Mouse (Mus musculus) left cerebral cortex, adult 9 months (tissue): Measurements from ENCODE around the gene Edem3.
"Not testable (repeated sequence)": the region's sequence is repeated elsewhere in the genome, so short reads cannot be mapped to it uniquely, and the experiment has no call there.

Source experiments
- DNase-seq, 2 experiments: peaks; one replicate each; pipeline ENCODE4 v3.0.0; 2022; ENCODE audit warnings: low spot score in 2 of 2

The Edem3 gene

GRCm38 (mm10) chr1:151810628-151811421 lies 55.7 kb downstream of the Edem3 start:
- DNase-seq = no peak

- DNase-seq = no peak
Observed at GRCm38 (mm10) chr1:151811456-151811855, 56.3 kb downstream of the Edem3 start.

DNA sequence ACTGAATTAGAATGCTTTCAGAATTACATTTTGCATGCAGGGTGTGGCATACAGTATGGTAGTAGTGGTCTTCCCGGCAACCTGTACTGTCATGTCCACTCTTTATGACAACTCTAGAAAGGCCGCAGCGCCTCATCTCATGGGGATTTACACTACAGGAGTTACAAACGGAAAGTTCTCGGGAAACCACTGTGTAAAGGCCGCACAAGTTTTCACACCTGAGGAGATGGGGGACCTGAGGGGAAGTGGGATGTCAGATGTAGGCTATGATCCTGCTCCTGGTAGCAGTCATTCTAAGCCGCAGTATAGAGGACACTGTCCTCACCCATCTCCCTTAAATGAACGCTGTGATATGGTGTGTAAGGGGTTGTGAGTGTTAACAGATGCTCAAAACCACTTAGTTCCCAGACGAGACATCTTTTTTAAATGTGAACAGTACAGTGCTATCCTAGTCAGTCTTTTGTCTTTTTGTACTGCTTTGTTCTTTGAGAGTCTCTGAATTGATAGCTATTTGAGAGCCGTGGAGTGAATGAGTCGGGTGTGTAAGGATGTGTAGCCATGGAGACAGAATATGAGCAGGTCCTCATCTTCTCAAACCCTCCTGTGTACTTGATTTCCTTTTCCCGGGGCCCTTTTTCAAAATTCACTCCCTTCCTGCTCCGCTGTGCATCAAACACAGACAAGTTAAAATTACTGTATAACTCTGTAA lies 57.0 kb downstream of the Edem3 start:
- DNase-seq = no peak

DNA sequence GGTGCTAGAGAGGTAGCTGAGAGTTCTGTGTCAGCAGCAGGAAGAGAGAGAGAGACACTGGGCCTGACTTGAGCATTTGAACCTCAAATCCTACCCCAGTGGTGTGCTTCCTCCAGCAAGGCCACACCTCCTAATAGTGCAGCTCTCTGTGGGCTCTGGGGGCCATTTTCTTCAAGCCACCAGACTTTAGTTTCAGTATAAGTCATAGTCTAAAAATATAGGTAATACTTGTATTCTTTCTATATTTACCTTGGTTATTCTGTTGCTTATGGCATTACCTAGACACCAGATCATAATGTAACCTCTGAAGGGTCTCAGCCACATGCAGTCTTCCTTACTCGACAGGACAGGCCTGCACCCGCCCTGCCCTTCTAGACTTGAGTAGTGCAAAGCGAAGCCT lies 60.9 kb downstream of the Edem3 start:
- DNase-seq = no peak

GRCm38 (mm10) chr1:151819190-151819589 lies 64.0 kb downstream of the Edem3 start:
- no peak for DNase-seq

DNA sequence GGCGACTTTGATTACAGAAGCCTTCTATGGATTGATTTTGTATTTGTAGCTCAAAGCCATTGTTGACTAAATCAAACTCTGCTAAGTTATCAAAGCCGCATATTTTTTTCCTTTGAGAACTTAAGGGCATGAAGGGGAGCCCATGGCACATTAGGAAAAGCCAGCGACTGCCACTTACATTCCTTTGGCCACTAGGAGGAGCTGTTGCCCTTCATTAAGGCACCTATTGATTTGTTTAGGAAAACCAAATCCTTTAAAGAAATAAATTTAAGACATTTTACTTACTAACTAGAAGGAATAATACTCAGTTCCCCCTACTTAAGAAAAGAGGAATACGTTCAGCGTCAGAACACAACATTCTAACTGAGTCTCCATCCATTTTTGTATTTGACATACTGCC lies 65.3 kb downstream of the Edem3 start:
- peak; percentile 22 to 83 for DNase-seq

GRCm38 (mm10) chr1:151825065-151825464 lies 69.9 kb downstream of the Edem3 start:
- DNase-seq = peak in 1 of 2 experiments; percentile 17

DNA sequence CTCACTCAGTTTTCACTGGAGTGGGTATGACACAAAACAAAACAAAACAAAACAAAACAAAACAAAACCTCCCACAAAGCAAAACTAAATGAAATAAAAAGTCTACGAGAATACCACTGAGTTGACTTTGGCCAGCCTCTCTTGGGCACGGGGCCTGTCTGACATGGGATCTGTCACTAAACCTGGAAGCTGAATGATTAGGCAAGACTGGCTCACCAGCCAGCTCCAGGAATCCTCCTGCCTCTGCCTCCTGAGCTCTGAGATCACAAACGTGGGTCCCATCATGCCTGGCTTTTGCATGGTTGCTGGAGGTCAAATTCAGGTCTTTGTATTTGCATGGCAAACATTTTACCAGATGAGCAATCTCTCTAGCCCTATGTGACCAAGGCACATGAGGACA lies 76.6 kb downstream of the Edem3 start:
- DNase-seq = no peak

DNA sequence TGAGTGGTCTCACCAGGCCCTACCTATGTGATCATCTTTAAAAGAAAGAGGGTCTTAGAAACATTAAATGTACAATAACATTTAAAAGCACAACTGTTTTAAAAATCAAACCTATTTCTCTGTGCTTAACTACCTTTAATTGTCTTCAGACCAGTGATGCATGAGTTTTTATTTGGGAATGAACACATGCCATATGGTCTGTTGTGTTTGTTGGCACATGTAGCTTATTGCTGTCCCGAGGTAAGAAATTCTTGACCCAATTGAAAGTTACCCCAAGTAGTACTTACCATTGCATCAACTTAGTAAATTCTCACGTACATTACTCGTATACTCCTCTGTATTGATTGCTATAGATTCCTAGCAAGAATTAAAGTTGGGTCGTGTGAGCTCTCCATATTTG lies 80.1 kb downstream of the Edem3 start:
- DNase-seq = no peak

DNA sequence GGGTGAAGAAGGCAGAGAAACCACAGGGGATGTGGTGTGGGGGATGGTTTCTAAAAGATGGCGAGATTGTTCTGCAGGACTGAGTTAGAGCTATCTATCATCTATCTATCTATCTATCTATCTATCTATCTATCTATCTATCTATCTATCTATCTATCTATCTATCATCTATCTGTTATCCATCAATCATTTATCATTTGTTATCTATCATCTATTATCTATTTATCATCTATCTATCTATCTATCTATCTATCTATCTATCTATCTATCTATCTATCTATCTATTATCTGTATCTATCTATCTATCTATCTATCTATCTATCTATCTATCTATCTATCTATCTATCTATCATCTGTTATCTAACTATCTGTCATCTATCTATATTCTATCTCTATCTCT lies 85.2 kb downstream of the Edem3 start:
- DNase-seq = not testable (repeated sequence)

DNA sequence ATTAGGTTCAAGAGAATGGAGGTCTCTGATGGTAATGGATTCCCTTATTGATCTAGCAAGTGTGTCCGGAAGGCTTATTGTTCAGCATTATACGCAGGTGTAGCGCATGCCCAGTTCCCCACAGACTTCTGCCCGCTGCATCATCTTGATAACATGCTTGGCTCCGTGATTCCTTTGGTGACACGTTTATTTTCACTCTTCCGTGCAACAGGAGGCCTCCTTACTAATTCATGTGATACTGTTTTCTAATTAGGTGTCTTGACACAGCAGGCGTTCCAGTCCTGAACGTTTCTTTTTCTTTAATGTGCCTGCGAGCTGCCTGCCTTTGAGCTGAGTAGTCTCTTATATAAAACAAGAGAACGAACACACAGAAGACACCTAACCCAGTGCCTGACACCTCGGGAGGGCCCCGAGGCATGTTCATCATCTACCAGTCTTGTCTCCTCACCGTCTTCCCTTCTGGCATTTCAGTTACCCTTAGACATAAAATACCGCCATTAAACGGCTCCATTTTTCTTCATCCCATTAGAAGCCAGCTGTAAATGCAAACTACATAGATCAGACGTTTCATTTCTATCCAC lies 90.2 kb downstream of the Edem3 start:
- DNase-seq = no peak

DNA sequence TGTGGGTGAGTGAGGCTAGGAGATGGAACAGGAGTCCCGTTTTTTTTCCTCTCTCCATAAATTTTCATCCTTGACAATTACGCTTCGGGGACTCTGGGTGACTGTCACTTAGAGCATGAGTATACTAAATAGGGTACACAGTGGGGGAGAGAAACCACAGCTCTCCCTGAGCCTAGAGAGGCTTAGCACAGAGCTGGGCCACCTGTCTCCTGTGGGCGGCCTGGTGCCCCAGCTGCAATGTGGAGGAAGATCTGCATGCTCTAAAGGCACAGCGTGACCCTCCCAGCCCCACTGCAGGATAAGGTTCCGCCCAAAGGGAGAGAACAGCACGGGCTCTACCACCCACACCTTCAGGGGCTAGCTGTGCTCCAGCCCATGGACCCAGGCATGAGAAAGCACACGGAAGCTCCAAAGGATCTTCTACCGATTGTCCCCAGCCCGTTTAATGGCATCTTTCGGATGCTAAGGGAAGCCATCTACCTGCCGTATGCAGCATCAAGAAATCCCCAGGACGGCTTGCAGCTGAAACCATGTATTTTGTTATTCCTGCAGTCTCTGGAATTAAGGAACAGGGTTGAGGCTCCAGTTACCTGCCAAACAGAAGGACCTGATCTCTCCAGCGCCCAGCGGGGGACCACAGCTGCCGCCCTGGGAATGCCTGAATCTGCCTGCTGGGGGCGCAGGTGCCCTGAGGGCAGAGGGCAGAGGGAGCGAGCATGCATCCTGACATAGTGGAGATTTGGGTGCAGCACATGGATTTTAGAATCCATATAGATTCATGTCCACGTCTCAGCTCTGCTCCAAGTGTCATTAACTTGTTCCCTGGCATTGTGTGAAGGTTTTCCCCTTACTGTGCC lies 91.0 kb downstream of the Edem3 start:
- no peak for DNase-seq

DNA sequence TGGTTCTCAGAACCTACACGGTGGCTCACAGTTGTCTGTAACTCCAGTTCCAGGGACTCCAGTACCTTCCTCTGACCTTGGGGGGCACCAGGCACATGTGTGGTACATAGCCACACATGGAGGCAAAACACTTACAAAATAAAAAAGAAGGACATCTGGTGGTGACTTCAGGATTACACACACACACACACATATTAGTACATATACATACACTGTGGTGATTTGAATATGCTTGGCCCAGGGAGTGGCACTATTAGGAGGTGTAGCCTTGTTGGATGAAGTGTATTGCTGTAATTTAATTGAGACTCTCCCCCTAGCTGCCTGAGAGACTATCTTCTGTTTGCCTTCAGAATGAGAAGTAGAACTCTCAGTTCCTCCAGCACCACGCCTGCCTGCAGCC lies 93.1 kb downstream of the Edem3 start:
- no peak for DNase-seq

DNA sequence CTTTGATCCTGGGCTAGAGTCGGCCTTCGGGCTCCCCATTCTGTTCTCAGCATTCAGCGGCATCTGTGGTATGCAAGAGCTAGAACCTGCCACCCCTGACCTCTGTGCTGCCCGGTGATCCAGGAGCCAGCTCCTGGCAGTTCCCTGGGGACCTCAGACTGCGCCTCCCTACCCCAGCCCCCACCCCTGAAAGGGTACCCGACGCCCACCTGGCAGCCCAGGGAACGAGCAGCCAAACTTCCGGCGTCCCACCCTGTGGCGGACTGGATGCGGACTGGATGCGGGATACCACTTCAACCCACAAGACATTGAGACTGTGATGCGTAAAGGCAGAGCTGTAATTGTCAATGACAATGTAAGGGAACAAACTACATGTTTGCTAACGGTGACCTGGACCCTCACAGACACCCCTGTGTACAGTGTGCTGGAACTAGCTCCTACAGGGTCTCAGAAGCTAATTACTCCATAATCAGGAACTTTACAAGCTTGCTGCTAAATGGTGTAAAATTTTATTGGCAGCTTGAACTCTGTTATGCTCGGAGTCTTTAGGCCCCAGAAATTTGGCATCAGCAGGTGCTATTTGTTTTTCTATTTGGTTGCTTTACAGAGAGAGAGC lies 94.9 kb downstream of the Edem3 start:
- no peak for DNase-seq

DNA sequence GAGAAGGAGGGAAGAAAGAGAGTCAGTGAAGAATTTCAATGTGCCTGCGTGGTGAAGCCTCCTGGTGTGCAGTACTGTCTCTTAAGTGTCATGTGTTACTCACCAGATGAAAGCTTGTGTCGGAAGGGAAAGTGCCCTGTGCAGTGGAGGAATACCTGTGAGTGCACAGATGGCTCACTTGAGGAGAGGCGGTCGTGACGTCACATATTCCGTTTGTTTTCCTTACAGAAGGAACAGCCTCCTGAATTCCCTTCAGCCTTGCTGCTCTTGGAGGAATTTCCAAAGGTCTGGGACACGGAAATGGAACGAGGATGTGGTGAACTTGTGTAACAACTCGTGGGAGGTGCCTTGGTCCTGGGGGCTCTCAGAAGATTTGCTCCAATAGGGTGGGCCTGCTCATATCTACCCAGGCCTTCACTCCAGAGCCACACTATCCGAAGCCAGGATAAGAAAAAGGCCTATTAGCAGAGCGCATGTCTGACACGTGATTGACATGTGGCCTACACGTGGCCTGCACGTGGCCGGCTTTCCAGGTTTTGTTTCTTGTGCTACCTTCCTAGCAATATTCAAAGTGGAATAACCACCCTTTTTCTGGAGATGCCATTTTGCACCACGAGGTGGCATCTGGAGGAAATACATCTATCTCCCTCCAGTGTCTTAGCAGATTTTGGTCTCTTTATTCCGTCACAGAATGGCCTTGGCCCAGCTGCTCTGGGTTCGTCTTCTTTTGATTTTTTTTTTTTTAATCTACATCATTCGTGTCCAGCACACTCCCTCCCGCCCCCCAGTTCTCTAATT lies 96.1 kb downstream of the Edem3 start:
- DNase-seq = no peak

DNA sequence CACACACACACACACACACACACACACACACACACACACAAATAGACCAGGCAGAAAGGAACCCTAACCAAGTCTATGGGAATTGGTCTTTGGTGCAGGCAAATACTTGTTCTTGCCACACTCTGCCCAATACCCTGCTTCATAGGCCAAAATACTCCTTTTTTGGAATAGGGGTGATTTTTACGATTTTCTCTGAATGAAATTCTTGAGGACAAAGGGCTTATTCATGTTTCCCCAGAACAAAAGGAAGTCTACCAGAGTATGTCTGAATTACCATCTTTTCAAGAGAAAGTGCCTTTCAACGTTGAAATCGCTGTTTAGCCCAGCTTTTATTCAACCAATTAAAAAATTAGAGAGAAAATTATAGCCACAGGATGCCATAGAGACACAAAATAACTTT lies 96.8 kb downstream of the Edem3 start:
- no peak for DNase-seq

DNA sequence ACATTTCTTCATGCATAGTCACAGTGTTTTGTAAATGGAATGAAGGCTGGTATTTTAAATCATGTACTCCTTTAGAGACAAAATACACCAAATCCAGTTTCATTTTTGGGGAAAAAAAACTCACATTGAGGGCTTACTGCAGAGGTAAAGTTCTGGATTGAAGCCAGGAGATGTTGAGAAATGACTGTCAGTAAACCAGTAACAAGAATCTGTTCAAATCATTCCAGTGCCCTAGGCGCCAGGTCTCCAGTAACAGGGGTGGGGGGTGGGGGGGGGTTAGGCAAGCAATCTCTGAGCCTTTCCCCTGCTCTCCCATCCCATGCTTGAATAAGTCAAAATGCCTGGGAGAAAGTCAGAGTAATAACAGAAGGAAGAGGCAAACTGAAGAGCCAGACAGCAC lies 100.4 kb downstream of the Edem3 start:
- DNase-seq = no peak

DNA sequence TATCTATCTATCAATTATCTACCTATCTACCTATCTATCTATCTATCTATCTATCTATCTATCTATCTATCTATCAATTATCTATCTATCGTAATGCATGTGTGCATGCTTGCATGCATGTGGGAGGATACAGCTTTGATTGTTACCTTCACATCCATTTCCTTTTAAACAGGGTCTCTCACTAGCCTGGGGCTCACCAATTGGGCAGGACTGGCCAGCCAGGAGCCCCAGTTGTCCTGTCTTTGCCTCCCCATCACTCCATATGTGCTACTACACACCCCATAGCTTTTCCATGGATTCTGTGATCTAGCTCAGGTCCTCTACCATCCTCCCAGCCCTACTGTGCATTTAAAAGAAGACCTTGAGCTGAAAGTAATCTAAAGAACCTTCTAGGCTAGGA lies 103.3 kb downstream of the Edem3 start:
- DNase-seq = no peak

- DNase-seq = no peak
Observed at GRCm38 (mm10) chr1:151861334-151861995, 106.3 kb downstream of the Edem3 start.

DNA sequence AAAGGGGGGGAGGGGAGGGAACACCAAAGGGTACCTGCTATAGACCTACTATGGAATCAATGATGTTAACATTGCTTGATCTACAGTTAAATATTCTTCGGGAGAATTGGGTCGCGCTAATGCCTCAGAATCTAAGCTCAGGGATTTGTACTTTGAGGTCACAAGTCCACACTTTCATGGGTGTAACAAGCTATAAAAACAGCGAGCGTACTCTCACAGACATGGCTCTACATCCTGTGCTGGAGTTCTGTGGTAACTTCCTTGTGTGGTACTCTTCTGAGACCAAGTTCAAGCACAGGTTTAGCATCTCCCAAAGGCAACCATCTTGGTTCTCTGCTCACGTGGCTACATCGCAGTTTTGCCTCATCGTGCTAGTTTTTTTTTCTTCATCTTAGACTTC lies 106.9 kb downstream of the Edem3 start:
- no peak for DNase-seq
